Mouse (Mus musculus) layer of hippocampus, postnatal 14 days (tissue): ENCODE measurements at regions not wholly inside any gene's neighbourhood (a gene's known extent, or its start where the extent isn't known, plus 50 kb on each side); places are given as distances from the start of the nearest gene placed in this dataset.

Source experiments
- DNase-seq, 2 experiments: peaks; one replicate each; pipeline ENCODE4 v3.0.0; 2021 to 2022; ENCODE audit warnings: low spot score in 2 of 2, mixed read lengths in 1 of 2

DNA sequence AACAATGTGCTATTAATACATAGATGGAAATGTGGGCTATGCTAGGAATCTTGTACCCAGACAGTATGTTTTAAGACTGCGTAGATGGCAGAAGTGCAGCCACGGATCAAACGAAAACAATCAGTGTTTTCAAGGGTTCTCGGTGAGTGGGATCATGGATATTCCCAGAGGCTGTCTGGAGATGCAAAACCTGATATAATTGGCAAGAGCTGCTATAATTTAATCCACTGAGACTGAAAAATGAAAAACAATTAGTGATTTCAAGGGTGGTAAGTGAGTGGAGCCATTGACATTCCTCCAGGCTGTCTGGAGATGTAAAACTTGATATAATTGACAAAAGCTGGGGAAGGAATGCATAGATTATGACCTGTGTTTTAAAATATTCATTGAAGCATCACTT, 545.5 kb upstream of the Api5 start:
- DNase-seq = no peak

DNA sequence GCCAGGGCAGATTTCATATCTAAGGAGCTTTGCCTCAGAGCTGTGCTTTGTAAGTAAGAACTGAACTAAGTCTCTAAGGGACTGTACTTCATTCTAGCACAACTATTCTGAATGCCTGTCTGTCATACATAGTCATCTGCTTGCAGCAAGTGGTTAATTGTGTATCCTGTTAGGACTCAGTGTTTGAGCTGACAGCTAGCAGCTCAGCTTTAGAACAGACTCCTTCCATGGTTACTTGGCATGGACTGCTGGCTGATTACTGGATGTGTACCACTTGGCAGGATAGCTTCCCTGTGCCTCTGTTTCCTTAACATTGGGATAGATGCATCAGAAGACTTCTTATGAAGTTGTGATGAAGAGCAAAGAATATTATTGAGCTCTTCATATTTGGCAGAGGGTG, 525.6 kb upstream of the Api5 start:
- peak; percentile 12 to 54 for DNase-seq

DNA sequence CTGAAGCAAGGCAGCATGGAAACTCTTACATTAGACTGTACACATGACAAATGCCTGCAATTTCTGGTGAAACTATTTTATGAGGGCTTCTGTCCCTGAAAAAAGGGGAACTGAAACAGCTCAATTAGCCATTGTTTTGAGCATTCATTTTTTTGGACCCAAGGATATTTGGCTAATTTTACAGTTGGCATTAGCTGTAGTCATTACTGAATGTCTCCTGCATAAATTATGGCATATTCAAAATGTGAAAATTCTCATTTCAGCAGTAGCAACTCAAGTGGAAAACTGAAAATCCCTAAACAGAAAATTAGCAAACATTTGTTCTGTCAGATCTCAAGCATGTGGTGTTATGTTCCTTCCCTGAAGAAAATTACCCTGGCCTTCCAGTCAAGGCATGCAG, 507.7 kb upstream of the Api5 start:
- peak in 1 of 2 experiments; percentile 56 for DNase-seq

DNA sequence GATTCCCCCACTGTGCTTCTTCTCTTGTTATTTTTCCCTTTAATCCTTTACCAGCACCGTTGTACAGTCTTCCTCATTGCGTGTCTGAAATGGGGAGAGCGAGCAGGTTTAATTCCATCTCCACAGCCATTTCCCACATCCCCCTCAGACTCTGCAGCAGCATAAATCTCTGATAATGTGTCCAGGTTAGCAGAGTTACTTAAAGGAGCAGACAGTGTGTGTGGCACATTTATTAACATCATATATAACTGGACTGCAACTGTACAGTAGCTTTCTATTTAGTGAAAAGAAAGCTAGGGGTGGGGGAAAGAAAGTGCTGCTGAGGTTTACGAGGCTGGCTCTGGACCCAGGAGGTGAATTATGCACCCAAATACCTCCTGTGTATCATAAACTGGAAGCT, 494.2 kb upstream of the Api5 start:
- no peak for DNase-seq

DNA sequence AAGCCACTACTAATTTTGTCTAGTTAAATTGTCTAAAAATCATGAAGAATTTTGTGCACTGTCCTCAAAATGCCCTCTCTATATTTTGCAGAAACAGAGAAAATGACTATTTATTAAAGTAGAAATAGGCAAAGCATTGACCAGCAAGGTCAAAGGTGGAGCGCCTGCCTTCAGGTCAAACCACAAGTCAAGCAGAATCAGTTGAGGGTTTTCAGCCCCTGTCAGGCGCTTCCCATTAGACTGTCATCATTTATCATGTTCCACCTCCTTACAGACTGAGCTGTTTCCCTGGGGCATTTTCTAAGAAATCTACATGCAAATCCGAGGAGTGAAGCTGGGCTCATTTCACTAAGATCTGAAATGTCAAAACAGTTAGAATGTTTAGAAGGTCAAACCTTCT, 481.4 kb upstream of the Api5 start:
- DNase-seq = no peak

DNA sequence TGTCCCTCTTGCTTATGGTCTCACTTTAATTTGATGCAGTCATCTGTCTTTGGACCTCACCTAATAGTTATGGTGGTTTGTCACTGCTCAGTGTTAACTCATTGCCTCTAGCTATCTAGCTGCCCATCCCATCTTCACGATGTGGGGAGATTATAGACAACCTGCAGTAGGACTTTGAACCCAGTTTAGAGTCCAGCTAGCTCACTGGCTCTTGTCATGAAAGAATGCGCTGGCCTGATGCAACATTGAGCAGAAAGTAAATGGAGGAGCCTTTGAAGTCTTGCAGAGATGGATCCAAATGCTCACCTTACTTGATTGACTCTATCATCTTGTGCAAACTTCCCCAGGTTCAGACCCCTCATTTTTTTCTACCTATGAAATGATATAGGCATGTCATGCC, 480.1 kb upstream of the Api5 start:
- no peak for DNase-seq

DNA sequence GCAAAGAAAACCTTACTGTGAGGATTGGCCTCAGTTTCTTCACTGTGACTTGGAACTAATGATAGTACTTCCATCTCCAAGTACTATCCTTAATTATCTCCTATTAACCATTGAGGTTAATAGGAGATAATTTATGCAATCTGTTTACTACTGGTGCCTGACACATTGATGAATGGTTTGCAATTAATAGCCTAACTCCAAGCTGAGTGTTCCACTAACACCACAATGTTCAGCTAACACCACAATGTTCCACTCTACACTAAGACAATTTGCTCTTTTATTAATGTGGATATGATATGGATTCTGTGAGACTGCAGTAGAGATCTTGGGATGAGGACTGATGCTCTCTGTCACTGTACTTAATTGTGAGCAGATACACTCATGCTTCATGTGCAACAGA, 463.6 kb upstream of the Api5 start:
- no peak for DNase-seq
